Comparison of ENCODE assay signal across 15 mouse cellular contexts in the genomic region with DNA sequence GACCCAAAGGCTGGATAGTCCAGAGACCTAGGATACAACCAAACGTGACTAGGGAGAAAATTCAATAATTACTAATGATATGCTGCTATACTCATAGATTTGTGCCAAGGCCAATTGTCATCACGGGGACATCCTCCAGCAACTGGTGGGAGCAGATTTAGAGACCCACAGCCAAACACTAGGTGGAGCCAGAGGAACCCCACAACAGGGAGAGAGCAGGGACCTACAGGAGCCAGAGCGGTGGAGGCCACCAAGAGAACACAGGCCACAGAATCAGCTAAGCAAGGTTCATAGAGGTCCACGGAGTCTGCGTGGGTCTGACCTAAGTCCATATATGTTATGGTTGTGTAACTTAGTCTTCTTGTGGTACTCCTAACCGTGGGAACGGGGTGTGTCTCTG. TPM values are rescaled to one million over a fixed set of nuclear protein-coding genes. Genes with fewer than 3 reads are reported as not detected.
DNase-seq lines count a peak whose midpoint lies in the region; ATAC-seq and TF ChIP-seq lines count a peak whose summit lies in the region.
"Had no signal": no experiment of that assay in that cellular context is flagged by ENCODE, and none has a peak within 500 bp of the region (broad histone marks: within the 10 kb centered on the region; RNA-seq: fewer than 3 reads in every experiment).

No protein-coding gene starts in this region.

- no peaks in the 10 kb centered on the region for H3K4me1 ChIP-seq in heart, embryonic 10.5 days
- H3K4me1 ChIP-seq in lung, postnatal 0 days (ENCODE audit: insufficient read depth, low read depth, low read length): no peaks in the 10 kb centered on the region
- no peaks in the 10 kb centered on the region for H3K4me1 ChIP-seq in lung, adult 2 months (ENCODE audit: control insufficient read depth, insufficient read depth, low read length)
- H3K4me1 ChIP-seq in forebrain, embryonic 16.5 days (replicated peaks; ENCODE audit: control insufficient read depth, insufficient read depth, low read length): no peaks in the 10 kb centered on the region

- H3K27me3 ChIP-seq in heart, embryonic 10.5 days (ENCODE audit: insufficient read depth, poor library complexity, severe bottlenecking): no peaks in the 10 kb centered on the region
- H3K27me3 ChIP-seq in lung, postnatal 0 days (replicated peaks; ENCODE audit: insufficient read depth, low read length): no peaks in the 10 kb centered on the region
- H3K27me3 ChIP-seq in forebrain, embryonic 16.5 days (replicated peaks; ENCODE audit: control insufficient read depth, insufficient read depth, low read length): no peaks in the 10 kb centered on the region

- H3K9ac ChIP-seq in lung, postnatal 0 days (replicated peaks; ENCODE audit: low read depth): no peak overlapping the region
- H3K9ac ChIP-seq in forebrain, embryonic 16.5 days (replicated peaks; ENCODE audit: low read depth, low read length): no peak overlapping the region

- no peak overlapping the region for H3K27ac ChIP-seq in heart, embryonic 10.5 days
- H3K27ac ChIP-seq in lung, postnatal 0 days (ENCODE audit: low read length): no peak overlapping the region
- H3K27ac ChIP-seq in forebrain, embryonic 16.5 days (ENCODE audit: low read length): no peak overlapping the region
- H3K27ac ChIP-seq: gastrocnemius, adult 2 months; macrophage had no signal

- no peak overlapping the region for H3K4me3 ChIP-seq in heart, embryonic 10.5 days
- H3K4me3 ChIP-seq in lung, postnatal 0 days (ENCODE audit: low read depth, low read length): no peak overlapping the region
- no peak overlapping the region for H3K4me3 ChIP-seq in lung, adult 2 months (replicated peaks; ENCODE audit: extremely low read depth, low read depth, low read length)
- no peak overlapping the region for H3K4me3 ChIP-seq in forebrain, embryonic 16.5 days (replicated peaks; ENCODE audit: low read length)
- H3K4me3 ChIP-seq: erythroblast, embryonic 14.5 days; gastrocnemius, adult 2 months had no signal

- no peak for TF ChIP-seq EP300 in lung, postnatal 0 days (IDR thresholded peaks at IDR 0.05)

- peak; percentile 39 for TF ChIP-seq CTCF in lung, postnatal 0 days (IDR thresholded peaks at IDR 0.05)
- no peak for TF ChIP-seq CTCF in lung, adult 2 months (IDR thresholded peaks at IDR 0.05; ENCODE audit: insufficient read depth, low read length)

- WGBS in heart, embryonic 10.5 days: 74% methylated on average over 7 of the region's 7 CpGs
- 73% methylated on average over 7 of the region's 7 CpGs for WGBS in lung, postnatal 0 days
- WGBS in lung, adult 2 months: 72% methylated on average over 7 of the region's 7 CpGs
- 73% methylated on average over 7 of the region's 7 CpGs for whole genome bisulfite sequencing in forebrain, embryonic 16.5 days

- no peak for ATAC-seq in lung, postnatal 0 days
- no peak for ATAC-seq in forebrain, embryonic 16.5 days
- no peak for ATAC-seq in inflammation-experienced regulatory T-cells, adult 6 months

- no peak for TF ChIP-seq POLR2A in lung, adult 2 months (IDR thresholded peaks at IDR 0.05; ENCODE audit: borderline replicate concordance, extremely low read depth, low read depth, low read length)

- no peaks in the 10 kb centered on the region for H3K36me3 ChIP-seq in heart, embryonic 10.5 days
- H3K36me3 ChIP-seq in lung, postnatal 0 days (ENCODE audit: insufficient read depth, low read length): no peaks in the 10 kb centered on the region
- H3K36me3 ChIP-seq in forebrain, embryonic 16.5 days (ENCODE audit: control insufficient read depth, insufficient read depth): no peaks in the 10 kb centered on the region

- no peak overlapping the region for H3K4me2 ChIP-seq in lung, postnatal 0 days (replicated peaks; ENCODE audit: low read depth, low read length)
- no peak overlapping the region for H3K4me2 ChIP-seq in forebrain, embryonic 16.5 days (ENCODE audit: low read length)

- DNase-seq in heart, adult 11 months: peak; percentile 82
- no peak for DNase-seq in heart, embryonic 10.5 days (ENCODE audit: low spot score)
- no peak for DNase-seq in lung, postnatal 0 days (ENCODE audit: low spot score)
- DNase-seq in lung, adult 2 months: no peak
- DNase-seq in ZHBTc4 (ENCODE audit: low read depth, low spot score): peak; percentile 25
- peak; percentile 27 for DNase-seq in retina, embryonic 14.5 days (ENCODE audit: low spot score)
- DNase-seq: adrenal gland, postnatal 14 days; cerebellum, adult 8-10 months; gastrocnemius, adult 2 months had no signal

- H3K9me3 ChIP-seq in heart, embryonic 10.5 days: no peaks in the 10 kb centered on the region
- H3K9me3 ChIP-seq in lung, postnatal 0 days (ENCODE audit: low read length): no peaks in the 10 kb centered on the region
- no peaks in the 10 kb centered on the region for H3K9me3 ChIP-seq in forebrain, embryonic 16.5 days (ENCODE audit: control insufficient read depth, low read length)

RNA-seq across cellular contexts. Expression of gene Gabrr3, which starts 6.0 kb away (rescaled TPM):
- polyA plus RNA-seq in heart, embryonic 10.5 days (2016; fragmentation: Nextera tagmentation; extraction: Ambion mirVana): not detected in 2 replicates
- polyA plus RNA-seq in lung, postnatal 0 days (2015; fragmentation: Nextera tagmentation; extraction: Ambion mirVana): not detected in 2 replicates
- not detected in 2 replicates for polyA plus RNA-seq in lung, adult 2 months (2012; rRNA removed)
- not detected in 2 replicates for polyA plus RNA-seq in forebrain, embryonic 16.5 days (2015; fragmentation: Nextera tagmentation; extraction: Ambion mirVana)
- polyA plus RNA-seq in inflammation-experienced regulatory T-cells, adult 6 months (2017; shearing (Covaris generic)): not detected
- polyA plus RNA-seq: macrophage; stomach, embryonic 14.5 days had no signal

RNA-seq across cellular contexts. Expression of gene Olfr209, which starts 37.3 kb away (rescaled TPM):
- not detected in 2 replicates for polyA plus RNA-seq in heart, embryonic 10.5 days (2016; fragmentation: Nextera tagmentation; extraction: Ambion mirVana)
- not detected in 2 replicates for polyA plus RNA-seq in lung, postnatal 0 days (2015; fragmentation: Nextera tagmentation; extraction: Ambion mirVana)
- polyA plus RNA-seq in lung, adult 2 months (2012; rRNA removed): not detected in 2 replicates
- polyA plus RNA-seq in forebrain, embryonic 16.5 days (2015; fragmentation: Nextera tagmentation; extraction: Ambion mirVana): not detected in 2 replicates
- not detected for polyA plus RNA-seq in inflammation-experienced regulatory T-cells, adult 6 months (2017; shearing (Covaris generic))
- polyA plus RNA-seq: erythroblast, embryonic 14.5 days; limb, embryonic 11.5 days; macrophage; stomach, embryonic 14.5 days had no signal

RNA-seq across cellular contexts. Expression of gene Olfr206, which starts 52.1 kb away (rescaled TPM):
- not detected in 2 replicates for polyA plus RNA-seq in heart, embryonic 10.5 days (2016; fragmentation: Nextera tagmentation; extraction: Ambion mirVana)
- not detected in 2 replicates for polyA plus RNA-seq in lung, postnatal 0 days (2015; fragmentation: Nextera tagmentation; extraction: Ambion mirVana)
- polyA plus RNA-seq in lung, adult 2 months (2012; rRNA removed): not detected in 2 replicates
- polyA plus RNA-seq in forebrain, embryonic 16.5 days (2015; fragmentation: Nextera tagmentation; extraction: Ambion mirVana): not detected in 2 replicates
- not detected for polyA plus RNA-seq in inflammation-experienced regulatory T-cells, adult 6 months (2017; shearing (Covaris generic))
- polyA plus RNA-seq: erythroblast, embryonic 14.5 days; limb, embryonic 11.5 days; macrophage; stomach, embryonic 14.5 days had no signal

Comparison
In these comparisons a context has a peak if more than half of its experiments do, and no peak if none do; other contexts are left out.
1. DNase-seq: peak in heart, adult 11 months (single experiment), ZHBTc4 (single experiment) and retina, embryonic 14.5 days (single experiment); none in heart, embryonic 10.5 days (single experiment), lung, postnatal 0 days (single experiment) and lung, adult 2 months (single experiment).